Mouse (Mus musculus) bone marrow macrophage, adult 2 months (primary cell): Measurements from ENCODE around the gene Mrps23.

Experiments used
- CTCF ChIP-seq: IDR thresholded peaks from 2 replicates; pipeline ENCODE4 v1.5.1; 2012; ENCODE audit warnings: low read depth, mild to moderate bottlenecking, low read length, moderate library complexity
- POLR2A ChIP-seq: IDR thresholded peaks from 2 replicates; pipeline ENCODE4 v1.6.1; 2012; ENCODE audit warnings: mild to moderate bottlenecking, low read depth, low read length, borderline replicate concordance

- TF ChIP-seq POLR2A (no peak), CTCF (no peak)
These were observed 10.9 kb upstream of the Mrps23 start for GRCm38 (mm10) chr11:88193098-88193823.
